Mouse (Mus musculus): ENCODE measurements at regions not wholly inside any gene's neighbourhood (a gene's known extent, or its start where the extent isn't known, plus 50 kb on each side); places are given as distances from the start of the nearest gene placed in this dataset.

- H3K4me3 ChIP-seq (ENCODE audit: insufficient read depth, poor library complexity, severe bottlenecking), result no peak overlapping the region
- H3K79me3 ChIP-seq (ENCODE audit: low read depth), result no peaks in the 10 kb centered on the region
- H3K27me3 ChIP-seq (ENCODE audit: control insufficient read depth, insufficient read depth, insufficient read length), result no peaks in the 10 kb centered on the region
- no peaks in the 10 kb centered on the region for H3K36me3 ChIP-seq (ENCODE audit: control insufficient read depth, insufficient read depth)
- H3ac ChIP-seq (ENCODE audit: control insufficient read depth, insufficient read length, low read depth), result no peak overlapping the region
- H3K79me2 ChIP-seq (ENCODE audit: control insufficient read depth, insufficient read depth), result no peaks in the 10 kb centered on the region
- TF ChIP-seq USF1 (IDR thresholded peaks at IDR 0.05; ENCODE audit: low read depth), result no peak
- TF ChIP-seq MYOG (IDR thresholded peaks at IDR 0.05; ENCODE audit: control insufficient read depth, extremely low read depth, insufficient read length), result no peak
- no peak for TF ChIP-seq MAX (IDR thresholded peaks at IDR 0.05)
- no peak for TF ChIP-seq MYOD1 (IDR thresholded peaks at IDR 0.05; ENCODE audit: control insufficient read depth, insufficient read length, low read depth)
- TF ChIP-seq CEBPB (IDR thresholded peaks at IDR 0.05; ENCODE audit: low read depth), result no peak
- TF ChIP-seq CTCF (IDR thresholded peaks at IDR 0.05; ENCODE audit: control insufficient read depth, insufficient read depth, insufficient read length), result no peak
- no peak for TF ChIP-seq FOSL1 (IDR thresholded peaks at IDR 0.05; ENCODE audit: insufficient read depth, low read length, poor library complexity, severe bottlenecking)
Measured at GRCm38 (mm10) chr2:138640654-138641053, 384.3 kb downstream of the Btbd3 start.

- no peak overlapping the region for H3K4me3 ChIP-seq (ENCODE audit: insufficient read depth, poor library complexity, severe bottlenecking)
- H3K27me3 ChIP-seq (ENCODE audit: control insufficient read depth, insufficient read depth, insufficient read length), result no peaks in the 10 kb centered on the region
- no peak for TF ChIP-seq USF1 (IDR thresholded peaks at IDR 0.05; ENCODE audit: low read depth)
- no peak for TF ChIP-seq CEBPB (IDR thresholded peaks at IDR 0.05; ENCODE audit: low read depth)
- no peak for TF ChIP-seq FOSL1 (IDR thresholded peaks at IDR 0.05; ENCODE audit: insufficient read depth, low read length, poor library complexity, severe bottlenecking)
- no peak for TF ChIP-seq MYOD1 (IDR thresholded peaks at IDR 0.05; ENCODE audit: control insufficient read depth, insufficient read length, low read depth)
- no peak for TF ChIP-seq CTCF (IDR thresholded peaks at IDR 0.05; ENCODE audit: control insufficient read depth, insufficient read depth, insufficient read length)
- no peak for TF ChIP-seq MYOG (IDR thresholded peaks at IDR 0.05; ENCODE audit: control insufficient read depth, extremely low read depth, insufficient read length)
- TF ChIP-seq MAX (IDR thresholded peaks at IDR 0.05), result no peak
Measured at GRCm38 (mm10) chr2:138641335-138641734, 385.0 kb downstream of the Btbd3 start.

GRCm38 (mm10) chr2:138648616-138649015 is 392.3 kb downstream of the Btbd3 start:
- Histone ChIP-seq H3K27me3 (ENCODE audit: control insufficient read depth, insufficient read depth, insufficient read length) (no peaks in the 10 kb centered on the region), H3K79me3 (ENCODE audit: low read depth) (no peaks in the 10 kb centered on the region), H3K79me2 (ENCODE audit: control insufficient read depth, insufficient read depth) (no peaks in the 10 kb centered on the region), H3K4me3 (ENCODE audit: insufficient read depth, poor library complexity, severe bottlenecking) (no peak overlapping the region), H3ac (ENCODE audit: control insufficient read depth, insufficient read length, low read depth) (no peak overlapping the region), H3K36me3 (ENCODE audit: control insufficient read depth, insufficient read depth) (no peaks in the 10 kb centered on the region)
- TF ChIP-seq CEBPB (IDR thresholded peaks at IDR 0.05; ENCODE audit: low read depth) (no peak), MAX (IDR thresholded peaks at IDR 0.05) (no peak), FOSL1 (IDR thresholded peaks at IDR 0.05; ENCODE audit: insufficient read depth, low read length, poor library complexity, severe bottlenecking) (no peak), MYOG (IDR thresholded peaks at IDR 0.05; ENCODE audit: control insufficient read depth, extremely low read depth, insufficient read length) (no peak), USF1 (IDR thresholded peaks at IDR 0.05; ENCODE audit: low read depth) (no peak), MYOD1 (IDR thresholded peaks at IDR 0.05; ENCODE audit: control insufficient read depth, insufficient read length, low read depth) (no peak), CTCF (IDR thresholded peaks at IDR 0.05; ENCODE audit: control insufficient read depth, insufficient read depth, insufficient read length) (no peak)

More at GRCm38 (mm10) chr2:138641335-138641734, 385.0 kb downstream of the Btbd3 start:
- Histone ChIP-seq H3ac (ENCODE audit: control insufficient read depth, insufficient read length, low read depth) (no peak overlapping the region), H3K79me2 (ENCODE audit: control insufficient read depth, insufficient read depth) (no peaks in the 10 kb centered on the region), H3K79me3 (ENCODE audit: low read depth) (no peaks in the 10 kb centered on the region), H3K36me3 (ENCODE audit: control insufficient read depth, insufficient read depth) (no peaks in the 10 kb centered on the region)

GRCm38 (mm10) chr2:138659376-138659775 is 403.0 kb downstream of the Btbd3 start:
- no peaks in the 10 kb centered on the region for H3K79me3 ChIP-seq (ENCODE audit: low read depth)
- no peaks in the 10 kb centered on the region for H3K27me3 ChIP-seq (ENCODE audit: control insufficient read depth, insufficient read depth, insufficient read length)
- H3K4me3 ChIP-seq (ENCODE audit: insufficient read depth, poor library complexity, severe bottlenecking), result no peak overlapping the region
- H3K79me2 ChIP-seq (ENCODE audit: control insufficient read depth, insufficient read depth), result no peaks in the 10 kb centered on the region
- no peak overlapping the region for H3ac ChIP-seq (ENCODE audit: control insufficient read depth, insufficient read length, low read depth)
- TF ChIP-seq MAX (IDR thresholded peaks at IDR 0.05) (no peak), CEBPB (IDR thresholded peaks at IDR 0.05; ENCODE audit: low read depth) (no peak)
- no peaks in the 10 kb centered on the region for H3K36me3 ChIP-seq (ENCODE audit: control insufficient read depth, insufficient read depth)

- no peak overlapping the region for H3K4me3 ChIP-seq (ENCODE audit: insufficient read depth, poor library complexity, severe bottlenecking)
- no peaks in the 10 kb centered on the region for H3K36me3 ChIP-seq (ENCODE audit: control insufficient read depth, insufficient read depth)
- TF ChIP-seq CEBPB (IDR thresholded peaks at IDR 0.05; ENCODE audit: low read depth) (no peak), CTCF (IDR thresholded peaks at IDR 0.05; ENCODE audit: control insufficient read depth, insufficient read depth, insufficient read length) (no peak), MYOG (IDR thresholded peaks at IDR 0.05; ENCODE audit: control insufficient read depth, extremely low read depth, insufficient read length) (no peak), USF1 (IDR thresholded peaks at IDR 0.05; ENCODE audit: low read depth) (no peak), MYOD1 (IDR thresholded peaks at IDR 0.05; ENCODE audit: control insufficient read depth, insufficient read length, low read depth) (no peak), FOSL1 (IDR thresholded peaks at IDR 0.05; ENCODE audit: insufficient read depth, low read length, poor library complexity, severe bottlenecking) (no peak), MAX (IDR thresholded peaks at IDR 0.05) (no peak)
- no peaks in the 10 kb centered on the region for H3K79me2 ChIP-seq (ENCODE audit: control insufficient read depth, insufficient read depth)
- no peaks in the 10 kb centered on the region for H3K27me3 ChIP-seq (ENCODE audit: control insufficient read depth, insufficient read depth, insufficient read length)
- no peaks in the 10 kb centered on the region for H3K79me3 ChIP-seq (ENCODE audit: low read depth)
- no peak overlapping the region for H3ac ChIP-seq (ENCODE audit: control insufficient read depth, insufficient read length, low read depth)
Measured at GRCm38 (mm10) chr2:138670307-138670706, 413.9 kb downstream of the Btbd3 start.

GRCm38 (mm10) chr2:138674801-138675200 is 418.4 kb downstream of the Btbd3 start:
- TF ChIP-seq MAX (IDR thresholded peaks at IDR 0.05) (no peak), MYOG (IDR thresholded peaks at IDR 0.05; ENCODE audit: control insufficient read depth, extremely low read depth, insufficient read length) (no peak), CTCF (IDR thresholded peaks at IDR 0.05; ENCODE audit: control insufficient read depth, insufficient read depth, insufficient read length) (no peak), CEBPB (IDR thresholded peaks at IDR 0.05; ENCODE audit: low read depth) (no peak), USF1 (IDR thresholded peaks at IDR 0.05; ENCODE audit: low read depth) (no peak), FOSL1 (IDR thresholded peaks at IDR 0.05; ENCODE audit: insufficient read depth, low read length, poor library complexity, severe bottlenecking) (no peak), MYOD1 (IDR thresholded peaks at IDR 0.05; ENCODE audit: control insufficient read depth, insufficient read length, low read depth) (no peak)
- Histone ChIP-seq H3K4me3 (ENCODE audit: insufficient read depth, poor library complexity, severe bottlenecking) (no peak overlapping the region), H3K79me2 (ENCODE audit: control insufficient read depth, insufficient read depth) (no peaks in the 10 kb centered on the region), H3K79me3 (ENCODE audit: low read depth) (no peaks in the 10 kb centered on the region), H3ac (ENCODE audit: control insufficient read depth, insufficient read length, low read depth) (no peak overlapping the region), H3K36me3 (ENCODE audit: control insufficient read depth, insufficient read depth) (no peaks in the 10 kb centered on the region), H3K27me3 (ENCODE audit: control insufficient read depth, insufficient read depth, insufficient read length) (no peaks in the 10 kb centered on the region)
